Mouse (Mus musculus): ENCODE measurements at regions not wholly inside any gene's neighbourhood (a gene's known extent, or its start where the extent isn't known, plus 50 kb on each side); places are given as distances from the start of the nearest gene placed in this dataset.
A peak's percentile ranks its signal among the peaks of the same experiment; 100 is the strongest.

- Histone ChIP-seq H3K4me3 (ENCODE audit: inconsistent target) (no peak overlapping the region), H3K27ac (no peak overlapping the region), H3K36me3 (ENCODE audit: inconsistent target) (no peaks in the 10 kb centered on the region), H3K79me2 (ENCODE audit: inconsistent target) (no peaks in the 10 kb centered on the region)
- WGBS (ENCODE audit: missing documents), result 93% methylated on average over 2 of the region's 2 CpGs
Measured at GRCm38 (mm10) chr3:150493433-150494045, 944.1 kb upstream of the Adgrl4 start.

- no peak overlapping the region for H3K4me3 ChIP-seq (ENCODE audit: inconsistent target)
- no peaks in the 10 kb centered on the region for H3K36me3 ChIP-seq (ENCODE audit: inconsistent target)
- no peaks in the 10 kb centered on the region for H3K79me2 ChIP-seq (ENCODE audit: inconsistent target)
- H3K27ac ChIP-seq, result no peak overlapping the region
- WGBS (ENCODE audit: missing documents), result 92% methylated on average over 3 of the region's 3 CpGs
Measured at GRCm38 (mm10) chr3:150530966-150531365, 906.7 kb upstream of the Adgrl4 start.

GRCm38 (mm10) chr3:150543118-150543517 lies 894.6 kb upstream of the Adgrl4 start:
- no peak overlapping the region for H3K4me3 ChIP-seq (ENCODE audit: inconsistent target)
- H3K36me3 ChIP-seq (ENCODE audit: inconsistent target), result no peaks in the 10 kb centered on the region
- no peak overlapping the region for H3K27ac ChIP-seq
- no peaks in the 10 kb centered on the region for H3K79me2 ChIP-seq (ENCODE audit: inconsistent target)
- WGBS (ENCODE audit: missing documents), result 69% methylated on average over 5 of the region's 5 CpGs

- Histone ChIP-seq H3K36me3 (ENCODE audit: inconsistent target) (no peaks in the 10 kb centered on the region), H3K4me3 (ENCODE audit: inconsistent target) (no peak overlapping the region), H3K79me2 (ENCODE audit: inconsistent target) (no peaks in the 10 kb centered on the region), H3K27ac (no peak overlapping the region)
- 88% methylated on average over 1 of the region's 1 CpGs for WGBS (ENCODE audit: missing documents)
Measured at GRCm38 (mm10) chr3:150588474-150588873, 849.2 kb upstream of the Adgrl4 start.

- Histone ChIP-seq H3K4me3 (ENCODE audit: inconsistent target) (no peak overlapping the region), H3K27ac (no peak overlapping the region), H3K79me2 (ENCODE audit: inconsistent target) (no peaks in the 10 kb centered on the region), H3K36me3 (ENCODE audit: inconsistent target) (no peaks in the 10 kb centered on the region)
- 76% methylated on average over 2 of the region's 2 CpGs for whole genome bisulfite sequencing (ENCODE audit: missing documents)
Measured at GRCm38 (mm10) chr3:150590978-150591377, 846.7 kb upstream of the Adgrl4 start.

- Histone ChIP-seq H3K27ac (no peak overlapping the region), H3K79me2 (ENCODE audit: inconsistent target) (no peaks in the 10 kb centered on the region), H3K36me3 (ENCODE audit: inconsistent target) (no peaks in the 10 kb centered on the region), H3K4me3 (ENCODE audit: inconsistent target) (no peak overlapping the region)
- 86% methylated on average over 2 of the region's 2 CpGs for WGBS (ENCODE audit: missing documents)
Measured at GRCm38 (mm10) chr3:150603400-150604095, 834.1 kb upstream of the Adgrl4 start.

GRCm38 (mm10) chr3:150610681-150611101 lies 827.0 kb upstream of the Adgrl4 start:
- Histone ChIP-seq H3K36me3 (ENCODE audit: inconsistent target) (no peaks in the 10 kb centered on the region), H3K27ac (no peak overlapping the region), H3K79me2 (ENCODE audit: inconsistent target) (no peaks in the 10 kb centered on the region), H3K4me3 (ENCODE audit: inconsistent target) (peak overlapping the region; percentile 7; the same call in 1 of the 2 replicates)
- 39% methylated on average over 15 of the region's 15 CpGs for WGBS (ENCODE audit: missing documents)

GRCm38 (mm10) chr3:150637544-150637943 lies 800.1 kb upstream of the Adgrl4 start:
- no peak overlapping the region for H3K27ac ChIP-seq
- 89% methylated on average over 2 of the region's 3 CpGs for WGBS (ENCODE audit: missing documents)
- H3K36me3 ChIP-seq (ENCODE audit: inconsistent target), result no peaks in the 10 kb centered on the region
- H3K79me2 ChIP-seq (ENCODE audit: inconsistent target), result no peaks in the 10 kb centered on the region
- no peak overlapping the region for H3K4me3 ChIP-seq (ENCODE audit: inconsistent target)

GRCm38 (mm10) chr3:150640004-150640676 lies 797.5 kb upstream of the Adgrl4 start:
- no peaks in the 10 kb centered on the region for H3K79me2 ChIP-seq (ENCODE audit: inconsistent target)
- no peaks in the 10 kb centered on the region for H3K36me3 ChIP-seq (ENCODE audit: inconsistent target)
- H3K4me3 ChIP-seq (ENCODE audit: inconsistent target), result no peak overlapping the region
- WGBS (ENCODE audit: missing documents), result over 99% methylated on average over 8 of the region's 8 CpGs
- no peak overlapping the region for H3K27ac ChIP-seq

GRCm38 (mm10) chr3:150648040-150648439 lies 789.6 kb upstream of the Adgrl4 start:
- H3K79me2 ChIP-seq (ENCODE audit: inconsistent target), result no peaks in the 10 kb centered on the region
- no peak overlapping the region for H3K27ac ChIP-seq
- 89% methylated on average over 3 of the region's 3 CpGs for WGBS (ENCODE audit: missing documents)
- no peak overlapping the region for H3K4me3 ChIP-seq (ENCODE audit: inconsistent target)
- H3K36me3 ChIP-seq (ENCODE audit: inconsistent target), result no peaks in the 10 kb centered on the region

- Histone ChIP-seq H3K4me3 (ENCODE audit: inconsistent target) (no peak overlapping the region), H3K79me2 (ENCODE audit: inconsistent target) (no peaks in the 10 kb centered on the region), H3K36me3 (ENCODE audit: inconsistent target) (no peaks in the 10 kb centered on the region), H3K27ac (no peak overlapping the region)
- WGBS (ENCODE audit: missing documents), result 76% methylated on average over 3 of the region's 3 CpGs
Measured at GRCm38 (mm10) chr3:150649783-150650565, 787.7 kb upstream of the Adgrl4 start.

- Histone ChIP-seq H3K79me2 (ENCODE audit: inconsistent target) (no peaks in the 10 kb centered on the region), H3K4me3 (ENCODE audit: inconsistent target) (no peak overlapping the region), H3K27ac (no peak overlapping the region), H3K36me3 (ENCODE audit: inconsistent target) (no peaks in the 10 kb centered on the region)
- 95% methylated on average over 5 of the region's 5 CpGs for WGBS (ENCODE audit: missing documents)
Measured at GRCm38 (mm10) chr3:150695751-150696150, 741.9 kb upstream of the Adgrl4 start.

- Histone ChIP-seq H3K27ac (no peak overlapping the region), H3K36me3 (ENCODE audit: inconsistent target) (no peaks in the 10 kb centered on the region), H3K4me3 (ENCODE audit: inconsistent target) (no peak overlapping the region), H3K79me2 (ENCODE audit: inconsistent target) (no peaks in the 10 kb centered on the region)
- 96% methylated on average over 2 of the region's 2 CpGs for WGBS (ENCODE audit: missing documents)
Measured at GRCm38 (mm10) chr3:150699990-150700389, 737.7 kb upstream of the Adgrl4 start.

All from macrophage (primary cell).